Mouse (Mus musculus) limb, embryonic 15.5 days (tissue): ENCODE results near the gene Eif4a2. TPM values are rescaled to one million over a fixed set of nuclear protein-coding genes. Genes with fewer than 3 reads are reported as not detected.
"Not testable (repeated sequence)": the region's sequence is repeated elsewhere in the genome, so short reads cannot be mapped to it uniquely, and the experiment has no call there.

Experiments used
- ATAC-seq: fragments of 200-750 bp; cut with Nextera tagmentation; 2 replicates; pipeline ENCODE4 v1.8.0; 2017; ENCODE audit warnings: low read depth, moderate TSS enrichment; ENCODE audit not compliant: insufficient number of reproducible peaks, low FRiP score, low TSS enrichment
- H3K27ac ChIP-seq: fragments of 300-500 bp; sonication (generic); 2 replicates; pipeline ENCODE4 v1.5.1; 2015; ENCODE audit warnings: moderate library complexity, mild to moderate bottlenecking, inconsistent platforms
- H3K27me3 ChIP-seq: fragments of 300-500 bp; sonication (generic); 2 replicates; pipeline ENCODE4 v1.6.1; 2015; ENCODE audit warnings: inconsistent platforms
- H3K36me3 ChIP-seq: fragments of 300-500 bp; sonication (generic); 2 replicates; pipeline ENCODE4 v1.6.1; 2015; ENCODE audit warnings: inconsistent platforms
- H3K4me1 ChIP-seq: fragments of 300-500 bp; sonication (generic); 2 replicates; pipeline ENCODE4 v1.6.1; 2015; ENCODE audit warnings: inconsistent platforms
- H3K4me2 ChIP-seq: fragments of 300-500 bp; sonication (generic); 2 replicates; pipeline ENCODE4 v1.6.1; 2015; ENCODE audit warnings: mild to moderate bottlenecking, inconsistent platforms
- H3K4me3 ChIP-seq: fragments of 300-500 bp; sonication (generic); 2 replicates; pipeline ENCODE4 v1.5.1; 2015; ENCODE audit warnings: mild to moderate bottlenecking, inconsistent platforms
- H3K9ac ChIP-seq: fragments of 300-500 bp; sonication (generic); 2 replicates; pipeline ENCODE4 v1.6.1; 2015; ENCODE audit warnings: inconsistent platforms
- H3K9me3 ChIP-seq: fragments of 300-500 bp; sonication (generic); 2 replicates; pipeline ENCODE4 v1.6.1; 2016; ENCODE audit warnings: inconsistent platforms
- WGBS: fragments of 180-500 bp; shearing (Covaris S2); methylation state at CpG from one replicate; pipeline ENCODE4 v1.1.7; 2015; 5-methylcytosine and 5-hydroxymethylcytosine counted together
- polyA plus RNA-seq: library from polyadenylated mRNA; unstranded; fragments of >200 nt; fragmentation: Nextera tagmentation; extraction: Ambion mirVana; gene quantifications from 2 replicates; pipeline ENCODE4 v1.2.1, GENCODE M21; 2015

Gene Eif4a2
- polyA plus RNA-seq, result 259 and 273 TPM in 2 replicates

GRCm38 (mm10) chr16:23107231-23107942 lies at the start of gene Eif4a2:
TSS of gene Eif4a2 (plus strand) at chr16:23107444.
- H3K36me3 ChIP-seq, result peaks cover 31% of the 10 kb centered on the region
- peaks cover 21% of the 10 kb centered on the region; the same call in 1 of the 2 replicates for H3K4me1 ChIP-seq
- peak within 1 kb of the TSS; percentile 99 for H3K9ac ChIP-seq
- under 1% methylated on average over 71 of the region's 71 CpGs for WGBS
- no peaks in the 10 kb centered on the region for H3K9me3 ChIP-seq
- H3K27me3 ChIP-seq, result no peaks in the 10 kb centered on the region
- peak within 1 kb of the TSS; percentile 99 for H3K27ac ChIP-seq
- peak within 1 kb of the TSS; percentile 63 for H3K4me2 ChIP-seq
- peak within 1 kb of the TSS; percentile 93 for H3K4me3 ChIP-seq
- ATAC-seq, result peak; percentile 86

DNA sequence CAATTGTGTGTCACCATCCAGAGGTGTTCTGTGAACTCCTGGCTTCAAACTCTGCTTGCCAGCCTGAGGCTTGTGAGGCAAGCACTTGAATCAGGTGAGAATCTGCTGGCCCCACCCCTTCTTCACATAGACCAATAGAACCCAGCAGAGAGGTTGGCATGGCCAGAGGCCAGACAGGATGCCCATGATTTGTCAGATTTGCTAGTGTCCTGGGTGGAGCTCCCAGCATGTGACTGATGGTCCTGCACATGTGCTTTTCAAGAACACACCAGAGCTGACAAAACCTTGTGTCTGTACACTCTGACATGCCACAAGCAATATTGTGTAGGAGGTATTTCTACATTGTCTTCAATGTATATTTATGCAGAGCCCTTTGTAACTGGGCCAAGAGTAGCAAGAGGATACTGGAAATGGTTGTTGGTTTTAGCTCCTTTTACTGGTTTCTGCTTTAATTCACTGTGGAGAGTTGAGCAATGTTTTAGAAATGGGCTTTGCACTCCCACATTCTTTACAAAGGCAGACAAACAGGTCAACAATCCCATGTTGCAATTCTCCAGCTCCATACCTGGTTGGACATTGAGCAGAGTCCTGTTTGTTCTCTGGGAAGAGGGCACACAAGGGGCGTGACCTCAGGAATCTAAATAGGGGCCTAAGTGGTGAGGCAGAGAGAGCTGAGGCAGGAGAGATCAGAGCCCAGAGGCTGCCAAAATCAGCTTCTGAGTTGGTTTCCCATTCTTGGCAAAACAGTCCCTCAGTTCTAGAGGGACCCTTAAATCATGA lies 49.4 kb upstream of the Eif4a2 start, which contains the start of gene Kng1:
Kng1 (plus strand) TSS at position 198 of the 780 bp plus-strand sequence.
- not testable (repeated sequence) for ATAC-seq, H3K9ac ChIP-seq, H3K36me3 ChIP-seq, H3K27me3 ChIP-seq, H3K27ac ChIP-seq, H3K4me2 ChIP-seq, H3K9me3 ChIP-seq, H3K4me3 ChIP-seq, H3K4me1 ChIP-seq
- 81% methylated on average over 1 of the region's 1 CpGs for WGBS

DNA sequence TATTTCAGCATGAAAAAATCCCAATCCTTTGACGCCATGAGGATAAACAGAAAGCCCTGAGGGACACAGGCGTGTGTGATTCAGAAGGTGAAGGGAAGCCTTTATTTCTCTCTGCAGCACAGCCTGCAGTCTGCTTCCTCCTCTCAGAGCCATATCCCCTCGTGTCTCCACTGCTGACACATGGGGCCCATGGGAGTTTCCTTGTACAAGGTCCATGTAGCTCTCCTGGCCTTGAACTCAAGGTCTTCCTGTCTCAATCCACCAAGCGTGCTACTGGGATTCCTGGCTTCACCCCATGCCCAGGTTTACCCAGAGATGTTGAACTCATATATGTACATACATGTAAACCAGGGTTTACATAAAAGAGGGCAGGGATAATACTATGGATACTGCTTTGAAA lies 47.6 kb upstream of the Eif4a2 start:
- H3K4me3 ChIP-seq, H3K9ac ChIP-seq, H3K27me3 ChIP-seq, H3K4me2 ChIP-seq, H3K36me3 ChIP-seq, ATAC-seq, H3K4me1 ChIP-seq, H3K27ac ChIP-seq, H3K9me3 ChIP-seq: not testable (repeated sequence)
- 49% methylated on average over 4 of the region's 4 CpGs for WGBS

DNA sequence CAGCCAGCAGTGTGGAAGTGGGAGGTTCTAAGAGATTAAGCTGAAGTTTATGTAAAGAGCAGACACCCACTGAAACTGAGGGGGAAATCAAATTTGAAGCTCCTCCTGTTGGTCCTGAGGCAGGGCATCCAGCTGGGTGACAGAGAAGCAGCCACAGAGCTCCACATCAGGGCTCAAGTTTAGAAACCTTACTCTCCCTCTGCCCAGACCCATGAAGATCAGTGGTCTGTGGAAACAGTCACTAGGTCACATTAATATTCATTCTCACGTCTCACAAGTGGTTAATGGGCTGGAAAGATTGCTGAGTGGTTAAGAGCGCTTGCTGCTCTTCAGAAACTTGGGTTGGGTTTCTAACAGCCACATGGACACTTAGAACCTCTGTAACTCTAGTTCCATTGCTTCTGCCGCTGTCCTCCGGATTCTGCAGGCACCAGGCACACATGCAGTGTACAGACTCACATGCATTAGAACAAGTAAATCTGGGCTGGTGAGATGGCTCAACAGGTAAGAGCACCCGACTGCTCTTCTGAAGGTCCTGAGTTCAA lies 46.4 kb upstream of the Eif4a2 start:
- H3K27ac ChIP-seq, result not testable (repeated sequence)
- 87% methylated on average over 5 of the region's 5 CpGs for WGBS

DNA sequence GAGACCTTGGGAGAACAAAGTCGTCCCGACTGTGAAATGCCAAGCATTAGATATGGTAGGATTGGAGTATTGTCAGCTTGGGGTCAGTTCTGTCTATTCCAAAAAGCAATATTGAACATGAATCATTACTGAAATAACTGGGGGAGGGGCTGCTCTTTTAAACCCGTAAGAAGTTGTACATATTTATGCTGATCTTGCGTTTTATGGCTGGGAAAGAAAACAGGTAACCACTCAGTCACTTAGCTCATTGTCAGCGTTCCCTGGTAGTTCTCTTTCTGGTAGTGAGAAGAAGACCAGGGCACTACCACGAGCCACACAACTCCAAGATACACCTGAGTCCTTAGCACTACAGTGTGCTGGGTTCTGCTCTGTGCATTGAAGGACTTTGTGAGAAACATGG lies 29.7 kb upstream of the Eif4a2 start:
- H3K4me3 ChIP-seq, H3K9ac ChIP-seq, H3K36me3 ChIP-seq, H3K4me2 ChIP-seq, ATAC-seq, H3K9me3 ChIP-seq, H3K27me3 ChIP-seq, H3K27ac ChIP-seq, H3K4me1 ChIP-seq: not testable (repeated sequence)
- WGBS, result 84% methylated on average over 6 of the region's 6 CpGs

More for the DNA sequence above, 46.4 kb upstream of the Eif4a2 start:
- H3K9ac ChIP-seq, H3K36me3 ChIP-seq, ATAC-seq, H3K4me1 ChIP-seq, H3K4me3 ChIP-seq, H3K4me2 ChIP-seq, H3K9me3 ChIP-seq, H3K27me3 ChIP-seq: not testable (repeated sequence)

GRCm38 (mm10) chr16:23087159-23087558 lies 20.1 kb upstream of the Eif4a2 start:
- H3K27ac ChIP-seq, H3K36me3 ChIP-seq, H3K4me3 ChIP-seq, H3K9ac ChIP-seq, H3K9me3 ChIP-seq, H3K27me3 ChIP-seq, ATAC-seq, H3K4me2 ChIP-seq, H3K4me1 ChIP-seq: not testable (repeated sequence)
- WGBS, result 74% methylated on average over 8 of the region's 8 CpGs

DNA sequence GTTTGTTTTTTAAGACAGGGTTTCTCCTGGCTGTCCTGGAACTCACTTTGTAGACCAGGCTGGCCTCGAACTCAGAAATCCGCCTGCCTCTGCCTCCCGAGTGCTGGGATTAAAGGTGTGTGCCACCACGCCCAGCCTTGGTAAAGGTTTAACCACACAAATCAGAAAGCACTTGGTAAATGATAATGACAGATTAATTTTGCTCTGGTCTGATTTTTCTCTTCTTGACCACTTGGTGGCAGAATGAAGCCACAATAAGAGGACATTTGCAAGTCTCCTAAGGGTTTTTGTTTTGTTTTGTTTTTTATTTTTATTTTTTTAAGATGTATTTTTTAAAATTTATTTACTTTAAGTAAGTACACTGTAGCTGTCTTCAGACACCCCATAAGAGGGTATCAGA lies 19.5 kb upstream of the Eif4a2 start:
- H3K27ac ChIP-seq, H3K9ac ChIP-seq, H3K36me3 ChIP-seq, H3K4me1 ChIP-seq, H3K9me3 ChIP-seq, ATAC-seq, H3K4me2 ChIP-seq, H3K4me3 ChIP-seq, H3K27me3 ChIP-seq: not testable (repeated sequence)
- 55% methylated on average over 4 of the region's 4 CpGs for WGBS

DNA sequence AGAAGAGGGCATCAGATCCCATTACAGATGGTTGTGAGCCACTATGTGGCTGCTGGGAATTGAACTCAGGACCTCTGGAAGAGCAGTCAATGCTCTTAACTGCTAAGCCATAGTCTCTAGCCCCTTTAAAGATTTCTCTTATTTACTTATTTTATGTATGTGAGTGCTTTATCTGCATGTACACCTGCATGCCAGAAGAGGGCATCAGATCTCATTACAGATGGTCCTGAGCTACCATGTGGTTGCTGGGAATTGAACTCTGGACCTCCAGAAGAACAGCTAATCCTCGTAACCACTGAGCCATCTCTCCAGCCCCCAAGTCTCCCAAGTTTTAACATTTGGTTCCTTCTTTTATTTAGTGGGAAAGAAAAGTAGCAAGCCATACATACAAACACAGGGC lies 18.8 kb upstream of the Eif4a2 start:
- WGBS, result 89% methylated on average over 1 of the region's 1 CpGs
- not testable (repeated sequence) for ATAC-seq

GRCm38 (mm10) chr16:23091345-23091744 lies 15.9 kb upstream of the Eif4a2 start:
- ATAC-seq, H3K27ac ChIP-seq, H3K9me3 ChIP-seq, H3K4me2 ChIP-seq, H3K36me3 ChIP-seq, H3K4me3 ChIP-seq, H3K4me1 ChIP-seq, H3K27me3 ChIP-seq, H3K9ac ChIP-seq: not testable (repeated sequence)

More for the DNA sequence above, 18.8 kb upstream of the Eif4a2 start:
- not testable (repeated sequence) for H3K36me3 ChIP-seq, H3K27ac ChIP-seq, H3K4me2 ChIP-seq, H3K4me3 ChIP-seq, H3K9ac ChIP-seq, H3K27me3 ChIP-seq, H3K4me1 ChIP-seq, H3K9me3 ChIP-seq

DNA sequence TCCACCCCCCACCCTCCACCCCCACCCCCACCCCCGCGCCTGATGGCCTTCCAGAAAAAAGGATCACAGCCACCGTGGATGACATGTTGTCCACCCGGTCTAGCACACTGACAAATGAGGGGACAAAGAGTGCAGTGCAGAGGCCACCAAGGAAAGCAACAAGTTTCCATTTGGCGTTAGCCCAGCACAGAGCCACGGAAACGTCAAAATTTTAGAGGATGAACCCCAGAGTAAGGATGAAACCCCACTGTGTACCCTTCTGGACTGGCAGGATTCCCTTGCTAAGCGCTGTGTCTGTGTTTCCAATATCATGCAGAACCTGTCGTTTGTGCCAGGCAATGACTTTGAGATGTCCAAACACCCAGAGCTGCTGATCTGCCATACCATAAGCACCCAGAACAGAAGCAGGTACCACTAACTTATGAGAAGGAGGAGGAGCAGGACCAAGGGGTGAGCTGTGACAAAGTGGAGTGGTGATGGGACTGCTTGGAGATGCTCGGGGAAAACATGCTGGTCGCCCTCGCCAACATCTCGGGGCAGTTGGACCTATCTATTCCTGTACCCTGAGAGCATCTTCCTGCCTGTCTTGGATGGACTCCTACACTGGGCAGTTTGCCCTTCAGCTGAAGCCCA lies 13.8 kb upstream of the Eif4a2 start:
- H3K4me3 ChIP-seq, result no peak overlapping the region
- no peaks in the 10 kb centered on the region for H3K36me3 ChIP-seq
- no peak overlapping the region for H3K27ac ChIP-seq
- H3K9ac ChIP-seq, result no peak overlapping the region
- H3K4me1 ChIP-seq, result no peaks in the 10 kb centered on the region
- no peak overlapping the region for H3K4me2 ChIP-seq
- no peaks in the 10 kb centered on the region for H3K27me3 ChIP-seq
- ATAC-seq, result no peak
- 81% methylated on average over 13 of the region's 13 CpGs for WGBS
- no peaks in the 10 kb centered on the region for H3K9me3 ChIP-seq

- ATAC-seq, result no peak
- no peak overlapping the region for H3K9ac ChIP-seq
- H3K4me3 ChIP-seq, result no peak overlapping the region
- H3K4me1 ChIP-seq, result no peaks in the 10 kb centered on the region
- no peaks in the 10 kb centered on the region for H3K36me3 ChIP-seq
- H3K27ac ChIP-seq, result no peak overlapping the region
- no peaks in the 10 kb centered on the region for H3K27me3 ChIP-seq
- 93% methylated on average over 6 of the region's 6 CpGs for WGBS
- H3K4me2 ChIP-seq, result no peak overlapping the region
- H3K9me3 ChIP-seq, result no peaks in the 10 kb centered on the region
Measured at GRCm38 (mm10) chr16:23094136-23094535, 13.1 kb upstream of the Eif4a2 start.

- ATAC-seq, H3K9me3 ChIP-seq, H3K4me1 ChIP-seq, H3K4me2 ChIP-seq, H3K9ac ChIP-seq, H3K27ac ChIP-seq, H3K4me3 ChIP-seq, H3K36me3 ChIP-seq, H3K27me3 ChIP-seq: not testable (repeated sequence)
- WGBS, result 90% methylated on average over 5 of the region's 5 CpGs
Measured at GRCm38 (mm10) chr16:23095581-23095980, 11.7 kb upstream of the Eif4a2 start.
